Mouse (Mus musculus): ENCODE results near the gene Arhgap18. TPM values are rescaled to one million over a fixed set of nuclear protein-coding genes. Genes with fewer than 3 reads are reported as not detected.

Arhgap18 gene
- polyA plus RNA-seq, 1 experiment, result 149 TPM

DNA sequence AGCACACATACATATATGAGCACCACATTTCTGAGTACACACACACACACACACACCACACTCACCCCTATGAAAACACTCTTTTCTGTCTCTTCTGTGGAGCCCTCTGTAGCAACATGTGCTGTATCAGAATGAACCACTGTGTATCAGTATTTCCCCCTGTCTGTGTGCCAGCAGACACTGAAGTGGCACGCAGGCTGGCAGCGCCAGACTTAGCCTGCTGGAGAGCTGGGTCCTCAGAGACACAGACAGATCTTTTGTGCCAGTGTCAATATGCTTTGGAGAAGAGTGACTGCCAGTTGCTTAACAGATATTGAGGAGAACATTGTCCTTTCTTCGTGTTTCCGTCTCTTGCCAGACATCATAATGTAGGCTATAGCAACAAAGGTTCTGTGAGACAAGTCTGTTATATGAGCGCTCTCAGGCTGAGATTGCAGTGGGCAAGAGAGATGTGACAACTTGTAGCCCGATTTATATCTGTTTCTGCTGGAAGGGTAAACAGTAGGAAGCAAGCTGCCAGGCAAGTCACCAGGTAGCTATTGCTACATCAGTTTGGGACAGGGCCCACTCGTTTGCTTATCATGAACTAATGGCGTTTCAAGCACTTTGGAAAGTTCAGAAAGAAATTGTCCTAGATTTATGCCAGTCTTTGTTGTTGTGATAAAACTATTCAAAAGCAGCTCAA is 102.8 kb downstream of the Arhgap18 start:
- TF ChIP-seq CTCF (IDR thresholded peaks at IDR 0.05; ENCODE audit: low read depth, low read length) (no peak), POLR2A (IDR thresholded peaks at IDR 0.05; ENCODE audit: borderline replicate concordance, low read depth, low read length) (no peak)
- no peak overlapping the region for H3K4me3 ChIP-seq (ENCODE audit: insufficient read depth, low read length)
- no peaks in the 10 kb centered on the region for H3K4me1 ChIP-seq (ENCODE audit: control insufficient read depth, insufficient read depth, low read length)
- H3K27ac ChIP-seq (ENCODE audit: insufficient read depth, low read depth, low read length), result no peak overlapping the region

DNA sequence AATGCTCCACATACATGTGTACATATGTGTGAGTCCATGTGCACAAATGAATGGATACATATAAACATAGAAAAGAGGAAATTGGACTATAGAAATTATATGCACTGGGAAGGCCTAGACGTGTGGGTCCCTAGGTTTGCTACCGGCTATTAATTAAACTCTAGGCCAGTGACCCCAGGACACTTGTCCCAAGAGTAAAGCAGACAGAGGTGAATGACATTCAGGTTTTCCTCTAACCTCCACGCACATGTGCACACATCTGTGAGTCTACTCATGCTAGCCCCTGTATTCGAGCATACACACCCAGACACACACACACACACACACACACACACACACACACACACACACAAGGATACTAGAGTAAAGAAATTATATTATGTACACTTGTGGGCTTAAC is 104.4 kb downstream of the Arhgap18 start:
- H3K27ac ChIP-seq (ENCODE audit: insufficient read depth, low read depth, low read length), result no peak overlapping the region
- no peak for TF ChIP-seq CTCF (IDR thresholded peaks at IDR 0.05; ENCODE audit: low read depth, low read length)
- TF ChIP-seq POLR2A (IDR thresholded peaks at IDR 0.05; ENCODE audit: borderline replicate concordance, low read depth, low read length), result no peak
- H3K4me3 ChIP-seq (ENCODE audit: insufficient read depth, low read length), result no peak overlapping the region
- no peaks in the 10 kb centered on the region for H3K4me1 ChIP-seq (ENCODE audit: control insufficient read depth, insufficient read depth, low read length)

DNA sequence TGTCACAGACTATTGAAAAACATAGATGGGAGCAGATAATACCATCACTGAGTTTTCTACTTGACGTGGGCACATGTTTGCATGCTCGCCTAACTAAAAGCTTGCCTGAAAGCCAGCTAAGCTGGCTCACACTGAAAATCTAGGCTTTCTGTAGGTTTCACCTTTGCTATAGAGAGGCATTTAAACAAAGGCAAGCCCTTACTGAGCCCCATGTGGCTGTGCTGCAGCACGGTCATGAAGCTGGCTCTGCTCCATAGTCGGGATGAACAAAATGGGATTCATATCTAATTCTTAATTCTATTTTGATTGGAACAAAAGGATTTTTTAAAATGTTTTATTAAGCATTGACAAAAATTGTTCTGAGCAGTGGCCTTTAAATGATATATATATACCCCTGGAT is 105.3 kb downstream of the Arhgap18 start:
- Histone ChIP-seq H3K4me3 (ENCODE audit: insufficient read depth, low read length) (no peak overlapping the region), H3K27ac (ENCODE audit: insufficient read depth, low read depth, low read length) (no peak overlapping the region), H3K4me1 (ENCODE audit: control insufficient read depth, insufficient read depth, low read length) (no peaks in the 10 kb centered on the region)
- no peak for TF ChIP-seq POLR2A (IDR thresholded peaks at IDR 0.05; ENCODE audit: borderline replicate concordance, low read depth, low read length)
- TF ChIP-seq CTCF (IDR thresholded peaks at IDR 0.05; ENCODE audit: low read depth, low read length), result no peak

DNA sequence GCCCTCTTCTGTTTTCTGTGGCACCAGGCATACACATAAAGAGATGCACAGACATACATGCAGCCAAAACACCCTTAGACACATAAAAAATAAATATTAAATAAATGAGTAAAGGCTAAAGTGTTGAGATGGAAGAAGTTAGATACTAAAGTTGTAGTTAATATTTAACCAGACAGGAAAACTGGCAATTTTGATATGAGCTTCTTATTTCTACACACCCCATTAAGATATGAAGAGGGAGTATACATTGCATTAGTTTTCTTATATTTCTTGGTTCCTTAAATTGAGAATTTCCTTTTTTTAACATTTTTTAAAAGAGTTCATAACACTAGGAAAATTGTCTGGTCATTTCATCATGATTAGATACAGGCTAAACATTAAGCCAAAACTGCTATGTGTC is 108.0 kb downstream of the Arhgap18 start:
- no peak overlapping the region for H3K27ac ChIP-seq (ENCODE audit: insufficient read depth, low read depth, low read length)
- no peak for TF ChIP-seq CTCF (IDR thresholded peaks at IDR 0.05; ENCODE audit: low read depth, low read length)
- TF ChIP-seq POLR2A (IDR thresholded peaks at IDR 0.05; ENCODE audit: borderline replicate concordance, low read depth, low read length), result no peak
- H3K4me1 ChIP-seq (ENCODE audit: control insufficient read depth, insufficient read depth, low read length), result peaks cover 7% of the 10 kb centered on the region
- no peak overlapping the region for H3K4me3 ChIP-seq (ENCODE audit: insufficient read depth, low read length)

DNA sequence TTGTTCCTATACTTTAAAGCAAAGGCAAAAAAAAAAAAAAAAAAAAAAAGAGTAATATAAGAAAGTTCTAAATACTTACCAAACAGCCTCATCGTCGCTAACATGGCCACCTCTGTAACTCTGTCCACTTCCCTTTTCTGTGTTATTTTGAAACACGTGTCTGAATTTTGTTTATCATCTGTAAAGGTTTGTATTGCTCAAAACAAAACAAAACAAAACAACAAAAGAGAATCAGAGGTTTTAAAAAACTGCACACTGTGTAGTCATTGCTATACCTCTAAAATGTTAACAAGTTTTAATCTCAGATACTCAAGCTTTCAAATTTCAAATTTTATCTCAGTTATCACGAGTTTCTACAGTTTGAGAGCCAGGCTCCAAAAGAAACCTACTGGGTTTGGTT is 109.0 kb downstream of the Arhgap18 start:
- no peak overlapping the region for H3K4me3 ChIP-seq (ENCODE audit: insufficient read depth, low read length)
- H3K27ac ChIP-seq (ENCODE audit: insufficient read depth, low read depth, low read length), result no peak overlapping the region
- TF ChIP-seq CTCF (IDR thresholded peaks at IDR 0.05; ENCODE audit: low read depth, low read length) (no peak), POLR2A (IDR thresholded peaks at IDR 0.05; ENCODE audit: borderline replicate concordance, low read depth, low read length) (no peak)
- H3K4me1 ChIP-seq (ENCODE audit: control insufficient read depth, insufficient read depth, low read length), result peaks cover 7% of the 10 kb centered on the region

DNA sequence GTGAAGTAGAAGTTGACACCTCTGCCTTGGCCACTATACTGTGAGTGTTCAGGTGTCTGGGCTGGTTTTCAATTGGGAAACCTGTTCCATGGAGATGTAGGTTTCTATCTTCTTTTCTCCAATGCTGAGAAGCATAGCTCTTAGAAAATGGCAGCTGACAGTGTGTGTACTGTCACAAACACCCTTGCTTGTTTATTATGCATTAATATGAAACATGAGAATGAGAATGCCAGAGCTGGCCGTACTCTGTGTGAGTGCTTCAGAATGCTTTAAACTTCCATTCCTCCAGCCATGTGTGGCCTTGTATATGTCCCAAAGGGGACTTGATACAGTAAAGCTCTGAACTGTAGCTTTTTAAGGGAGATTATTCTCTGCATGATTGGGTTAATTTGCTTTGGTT is 110.8 kb downstream of the Arhgap18 start:
- H3K27ac ChIP-seq (ENCODE audit: insufficient read depth, low read depth, low read length), result no peak overlapping the region

DNA sequence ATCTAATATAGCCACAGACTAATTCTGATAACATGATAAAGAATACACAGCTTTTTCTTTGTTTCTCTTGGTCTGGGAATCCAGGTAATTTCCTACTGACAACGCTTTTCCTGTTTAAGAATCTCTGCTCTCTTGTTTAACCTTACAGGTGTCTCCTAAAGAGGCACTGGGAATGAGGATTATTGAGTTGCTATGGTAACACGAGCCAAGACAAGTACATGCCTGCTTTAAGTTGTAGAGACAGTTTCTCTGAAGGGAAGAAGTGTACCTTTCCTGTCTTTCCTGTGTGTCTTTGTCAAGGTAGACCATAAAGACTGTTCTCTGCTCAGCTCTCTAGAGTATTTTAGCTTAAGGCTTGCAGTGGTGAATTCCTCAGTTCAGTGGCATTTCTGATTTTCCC is 117.6 kb downstream of the Arhgap18 start:
- Histone ChIP-seq H3K4me3 (ENCODE audit: insufficient read depth, low read length) (no peak overlapping the region), H3K4me1 (ENCODE audit: control insufficient read depth, insufficient read depth, low read length) (peaks cover 3% of the 10 kb centered on the region), H3K27ac (ENCODE audit: insufficient read depth, low read depth, low read length) (no peak overlapping the region)
- no peak for TF ChIP-seq CTCF (IDR thresholded peaks at IDR 0.05; ENCODE audit: low read depth, low read length)

More for the DNA sequence above, 110.8 kb downstream of the Arhgap18 start:
- Histone ChIP-seq H3K4me3 (ENCODE audit: insufficient read depth, low read length) (no peak overlapping the region), H3K4me1 (ENCODE audit: control insufficient read depth, insufficient read depth, low read length) (peaks cover 7% of the 10 kb centered on the region)
- no peak for TF ChIP-seq CTCF (IDR thresholded peaks at IDR 0.05; ENCODE audit: low read depth, low read length)
- no peak for TF ChIP-seq POLR2A (IDR thresholded peaks at IDR 0.05; ENCODE audit: borderline replicate concordance, low read depth, low read length)

DNA sequence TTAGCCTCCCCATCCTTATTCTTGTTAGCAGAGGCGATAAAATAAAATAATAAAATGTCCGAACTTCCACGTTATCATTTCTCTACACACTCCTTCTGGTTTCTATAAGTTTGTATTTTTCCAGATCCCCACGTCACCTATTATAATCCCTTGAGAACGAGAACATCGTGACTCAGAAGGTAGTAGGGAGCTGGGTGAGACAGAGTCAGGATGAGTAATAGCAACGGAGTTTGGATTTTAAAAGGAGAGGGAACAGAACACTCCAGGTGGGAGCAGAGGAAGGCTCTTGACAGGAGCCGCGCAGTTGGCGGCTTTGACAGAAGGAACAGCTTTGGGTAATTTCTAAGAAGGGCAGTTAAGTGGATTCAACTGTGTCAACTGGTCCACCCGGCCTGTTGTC is 124.1 kb downstream of the Arhgap18 start:
- no peak overlapping the region for H3K27ac ChIP-seq (ENCODE audit: insufficient read depth, low read depth, low read length)
- no peak overlapping the region for H3K4me3 ChIP-seq (ENCODE audit: insufficient read depth, low read length)
- TF ChIP-seq POLR2A (IDR thresholded peaks at IDR 0.05; ENCODE audit: borderline replicate concordance, low read depth, low read length) (no peak), CTCF (IDR thresholded peaks at IDR 0.05; ENCODE audit: low read depth, low read length) (no peak)
- no peaks in the 10 kb centered on the region for H3K4me1 ChIP-seq (ENCODE audit: control insufficient read depth, insufficient read depth, low read length)

DNA sequence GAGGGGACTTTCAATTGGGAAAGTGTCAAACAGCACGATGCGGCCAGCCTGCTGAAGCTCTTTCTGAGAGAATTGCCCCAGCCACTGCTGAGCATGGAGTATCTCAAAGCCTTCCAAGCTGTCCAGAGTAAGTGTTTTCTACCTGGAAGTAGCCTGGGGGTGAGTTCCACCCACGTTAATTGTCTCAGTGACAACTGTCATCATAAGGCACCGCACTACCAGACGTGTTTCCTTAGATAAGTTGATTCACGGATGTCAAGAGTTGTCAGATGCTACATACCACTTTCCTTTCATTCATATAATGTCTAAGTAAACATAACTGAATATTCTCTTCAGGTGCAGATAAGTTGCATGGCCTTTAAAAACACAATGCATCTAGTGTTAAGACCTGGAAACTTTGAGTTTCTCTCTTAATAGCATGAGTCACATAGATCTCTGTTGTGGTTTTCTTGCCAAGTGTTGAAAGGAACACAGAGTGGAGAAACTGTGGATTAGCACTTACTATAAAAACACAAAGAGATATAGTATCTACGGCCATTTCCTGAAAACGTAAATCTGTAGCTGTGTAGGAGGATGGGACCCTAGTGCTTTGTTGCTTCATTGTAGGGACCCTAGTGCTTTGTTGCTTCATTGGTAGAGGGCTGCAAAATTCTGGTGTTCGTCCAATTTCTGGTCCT is 125.8 kb downstream of the Arhgap18 start:
- Histone ChIP-seq H3K4me1 (ENCODE audit: control insufficient read depth, insufficient read depth, low read length) (no peaks in the 10 kb centered on the region), H3K27ac (ENCODE audit: insufficient read depth, low read depth, low read length) (no peak overlapping the region)
- TF ChIP-seq POLR2A (IDR thresholded peaks at IDR 0.05; ENCODE audit: borderline replicate concordance, low read depth, low read length) (no peak), CTCF (IDR thresholded peaks at IDR 0.05; ENCODE audit: low read depth, low read length) (no peak)

DNA sequence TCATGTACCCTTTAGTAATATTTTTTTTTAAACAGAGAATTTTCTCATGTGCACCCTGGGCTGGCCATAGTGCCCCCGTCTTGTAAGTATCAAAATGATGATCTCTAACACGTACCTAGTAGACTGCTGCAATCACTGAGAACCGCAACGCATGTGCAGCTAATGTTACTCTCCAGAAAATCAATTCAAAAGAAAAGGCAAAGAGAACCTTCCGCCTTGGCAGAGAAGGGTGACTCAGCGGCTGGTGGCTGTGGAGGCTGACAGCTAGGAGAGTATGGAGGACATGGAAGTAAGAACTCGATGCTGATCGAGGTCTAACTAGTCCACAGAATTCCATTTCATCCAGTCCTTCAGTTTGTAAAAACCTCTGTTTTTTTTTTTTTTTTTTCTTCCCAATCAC is 131.7 kb downstream of the Arhgap18 start:
- TF ChIP-seq CTCF (IDR thresholded peaks at IDR 0.05; ENCODE audit: low read depth, low read length), result no peak
- TF ChIP-seq POLR2A (IDR thresholded peaks at IDR 0.05; ENCODE audit: borderline replicate concordance, low read depth, low read length), result no peak

More for the DNA sequence above, 125.8 kb downstream of the Arhgap18 start:
- no peak overlapping the region for H3K4me3 ChIP-seq (ENCODE audit: insufficient read depth, low read length)

More for the DNA sequence above, 131.7 kb downstream of the Arhgap18 start:
- H3K4me1 ChIP-seq (ENCODE audit: control insufficient read depth, insufficient read depth, low read length), result no peaks in the 10 kb centered on the region
- no peak overlapping the region for H3K27ac ChIP-seq (ENCODE audit: insufficient read depth, low read depth, low read length)
- H3K4me3 ChIP-seq (ENCODE audit: insufficient read depth, low read length), result no peak overlapping the region

Measured in bone marrow macrophage, adult 2 months (primary cell).